Mouse (Mus musculus): Measurements from ENCODE around the gene Ankrd34a.

DNA sequence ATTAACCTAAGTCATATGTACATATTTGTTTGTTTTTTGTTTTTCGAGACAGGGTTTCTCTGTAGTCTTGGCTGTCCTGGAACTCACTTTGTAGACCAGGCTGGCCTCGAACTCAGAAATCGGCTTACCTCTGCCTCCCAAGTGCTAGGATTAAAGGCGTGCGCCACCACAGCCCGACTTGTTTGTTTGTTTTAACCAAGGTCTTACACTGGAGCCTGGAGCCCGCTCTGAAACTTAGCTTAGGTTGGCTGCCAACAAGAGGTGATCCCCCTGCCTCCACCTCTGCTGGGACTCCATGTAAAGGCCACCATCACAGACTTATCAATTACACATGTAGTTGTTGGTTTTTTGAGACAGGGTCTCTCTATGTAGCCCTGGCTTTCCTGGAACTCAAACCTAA, 47.6 kb upstream of the Ankrd34a start:
- TF ChIP-seq CTCF (IDR thresholded peaks at IDR 0.05; ENCODE audit: low read depth) (no peak), EP300 (IDR thresholded peaks at IDR 0.05; ENCODE audit: low read depth) (no peak)
